Mouse (Mus musculus): ENCODE measurements at regions not wholly inside any gene's neighbourhood (a gene's known extent, or its start where the extent isn't known, plus 50 kb on each side); places are given as distances from the start of the nearest gene placed in this dataset.
A peak's percentile ranks its signal among the peaks of the same experiment; 100 is the strongest.

DNA sequence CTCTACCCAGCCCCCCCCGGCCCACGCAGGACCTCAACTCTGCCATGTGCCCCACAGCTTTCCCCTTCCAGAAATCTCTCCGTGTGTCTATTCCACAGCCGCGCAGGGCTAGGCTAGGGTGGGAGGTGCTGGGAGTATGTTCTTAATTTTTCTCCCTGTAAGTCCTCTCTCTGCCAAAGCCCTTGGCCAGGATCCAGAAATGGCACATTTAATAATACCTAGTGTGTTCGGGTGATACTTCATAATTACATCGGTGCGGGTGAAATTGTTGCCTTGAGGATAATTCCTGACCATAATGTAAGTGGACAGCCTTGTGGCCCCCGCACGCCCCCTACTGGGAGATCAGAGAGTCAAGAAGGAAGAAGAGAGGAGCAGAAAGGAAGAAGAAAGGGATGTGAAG lies 1093.5 kb downstream of the Mrps31 start:
- H3K27me3 ChIP-seq (replicated peaks; ENCODE audit: control insufficient read depth, insufficient read depth, low read length): 0 out of 2 replicates have a peak, but pooled peaks cover 3% of the 10 kb centered on the region
- no peak overlapping the region for H3K4me3 ChIP-seq (ENCODE audit: low read depth, low read length)
- peak overlapping the region; percentile 22; the same call in 1 of the 2 replicates for H3K4me2 ChIP-seq (replicated peaks; ENCODE audit: low read depth)
- WGBS: 44% methylated on average over 10 of the region's 10 CpGs
- no peak overlapping the region for H3K27ac ChIP-seq (ENCODE audit: low read depth, low read length)
- ATAC-seq: no peak
- H3K9ac ChIP-seq (ENCODE audit: low read depth, low read length): no peak overlapping the region
- no peaks in the 10 kb centered on the region for H3K4me1 ChIP-seq (replicated peaks; ENCODE audit: control insufficient read depth, insufficient read depth, low read length)
- no peaks in the 10 kb centered on the region for H3K36me3 ChIP-seq (ENCODE audit: control insufficient read depth, insufficient read depth)
- peak; percentile 73 for TF ChIP-seq CTCF (IDR thresholded peaks at IDR 0.05; ENCODE audit: low read depth)
- H3K9me3 ChIP-seq (ENCODE audit: control insufficient read depth): no peaks in the 10 kb centered on the region

DNA sequence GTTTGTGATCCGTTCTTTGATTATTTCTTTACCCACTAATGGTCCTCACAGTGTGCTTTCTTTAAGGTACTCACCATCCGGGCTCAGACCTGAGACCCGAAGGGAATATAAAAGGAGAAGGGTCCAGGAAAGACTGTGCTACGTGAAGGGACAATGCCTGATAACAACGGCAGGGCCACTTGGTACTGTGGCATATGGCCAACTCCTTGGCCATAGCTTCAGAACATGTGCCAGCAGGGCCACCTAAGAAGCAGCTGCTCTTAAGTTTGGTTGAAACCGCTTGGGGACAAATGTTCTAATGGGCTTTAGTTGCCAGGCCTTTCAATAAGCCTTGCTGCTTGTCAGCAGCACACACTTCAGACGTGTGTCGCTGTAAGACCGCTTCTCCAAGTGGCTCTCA lies 1094.1 kb downstream of the Mrps31 start:
- no peak overlapping the region for H3K4me3 ChIP-seq (ENCODE audit: low read depth, low read length)
- H3K9me3 ChIP-seq (ENCODE audit: control insufficient read depth): no peaks in the 10 kb centered on the region
- no peaks in the 10 kb centered on the region for H3K36me3 ChIP-seq (ENCODE audit: control insufficient read depth, insufficient read depth)
- 0 out of 2 replicates have a peak, but pooled peaks cover 3% of the 10 kb centered on the region for H3K27me3 ChIP-seq (replicated peaks; ENCODE audit: control insufficient read depth, insufficient read depth, low read length)
- H3K4me2 ChIP-seq (replicated peaks; ENCODE audit: low read depth): no peak overlapping the region
- H3K9ac ChIP-seq (ENCODE audit: low read depth, low read length): no peak overlapping the region
- H3K4me1 ChIP-seq (replicated peaks; ENCODE audit: control insufficient read depth, insufficient read depth, low read length): no peaks in the 10 kb centered on the region
- no peak overlapping the region for H3K27ac ChIP-seq (ENCODE audit: low read depth, low read length)
- 85% methylated on average over 9 of the region's 9 CpGs for WGBS
- TF ChIP-seq CTCF (IDR thresholded peaks at IDR 0.05; ENCODE audit: low read depth): no peak
- no peak for ATAC-seq

DNA sequence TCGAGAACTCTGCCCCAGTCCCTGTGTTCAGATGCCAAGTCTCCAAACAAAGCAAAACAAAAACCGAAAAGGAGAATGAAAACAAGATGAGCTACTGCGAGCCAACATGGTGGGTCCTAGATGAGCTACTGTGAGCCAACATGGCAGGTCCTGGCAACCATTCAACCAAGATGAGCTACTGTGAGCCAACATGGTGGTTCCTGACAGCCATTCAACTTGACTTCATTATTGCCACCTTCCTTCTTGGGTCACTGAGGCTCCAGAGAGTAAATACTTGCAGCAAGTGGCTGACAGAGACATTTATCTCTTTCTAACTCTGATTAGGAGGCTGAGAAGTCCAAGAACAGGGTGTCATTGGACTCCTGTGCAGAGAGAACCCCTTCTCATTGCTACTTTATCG lies 1094.8 kb downstream of the Mrps31 start:
- Histone ChIP-seq H3K4me3 (ENCODE audit: low read depth, low read length) (no peak overlapping the region), H3K27me3 (replicated peaks; ENCODE audit: control insufficient read depth, insufficient read depth, low read length) (0 out of 2 replicates have a peak, but pooled peaks cover 3% of the 10 kb centered on the region), H3K9ac (ENCODE audit: low read depth, low read length) (no peak overlapping the region), H3K9me3 (ENCODE audit: control insufficient read depth) (no peaks in the 10 kb centered on the region), H3K4me1 (replicated peaks; ENCODE audit: control insufficient read depth, insufficient read depth, low read length) (no peaks in the 10 kb centered on the region), H3K36me3 (ENCODE audit: control insufficient read depth, insufficient read depth) (no peaks in the 10 kb centered on the region), H3K27ac (ENCODE audit: low read depth, low read length) (no peak overlapping the region), H3K4me2 (replicated peaks; ENCODE audit: low read depth) (no peak overlapping the region)
- no peak for ATAC-seq
- WGBS: 92% methylated on average over 4 of the region's 4 CpGs
- no peak for TF ChIP-seq CTCF (IDR thresholded peaks at IDR 0.05; ENCODE audit: low read depth)

DNA sequence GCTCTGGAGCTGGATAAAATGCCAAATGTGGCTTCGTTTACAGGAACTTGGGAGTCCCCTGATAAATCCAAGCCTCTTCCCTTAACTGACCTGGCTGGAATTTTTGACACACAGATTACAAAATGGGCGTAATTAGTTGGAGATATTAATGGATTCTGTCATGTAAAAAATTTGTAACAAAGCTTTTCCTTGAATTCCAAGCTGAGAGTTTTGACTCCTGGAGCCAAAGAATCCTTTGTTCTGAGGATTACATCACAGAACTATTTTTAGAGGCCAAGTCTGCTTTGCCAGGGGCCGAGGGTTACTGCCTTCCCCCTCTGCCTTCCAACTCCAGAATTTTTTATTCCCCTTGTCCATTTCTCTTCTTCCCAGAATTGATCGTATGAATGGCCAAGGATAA lies 1096.5 kb downstream of the Mrps31 start:
- no peaks in the 10 kb centered on the region for H3K9me3 ChIP-seq (ENCODE audit: control insufficient read depth)
- 55% methylated on average over 4 of the region's 4 CpGs for WGBS
- no peak for ATAC-seq
- H3K4me1 ChIP-seq (replicated peaks; ENCODE audit: control insufficient read depth, insufficient read depth, low read length): no peaks in the 10 kb centered on the region
- H3K4me3 ChIP-seq (ENCODE audit: low read depth, low read length): no peak overlapping the region
- 0 out of 2 replicates have a peak, but pooled peaks cover 3% of the 10 kb centered on the region for H3K27me3 ChIP-seq (replicated peaks; ENCODE audit: control insufficient read depth, insufficient read depth, low read length)
- H3K36me3 ChIP-seq (ENCODE audit: control insufficient read depth, insufficient read depth): no peaks in the 10 kb centered on the region
- no peak overlapping the region for H3K4me2 ChIP-seq (replicated peaks; ENCODE audit: low read depth)
- TF ChIP-seq CTCF (IDR thresholded peaks at IDR 0.05; ENCODE audit: low read depth): no peak
- H3K27ac ChIP-seq (ENCODE audit: low read depth, low read length): no peak overlapping the region
- H3K9ac ChIP-seq (ENCODE audit: low read depth, low read length): no peak overlapping the region

DNA sequence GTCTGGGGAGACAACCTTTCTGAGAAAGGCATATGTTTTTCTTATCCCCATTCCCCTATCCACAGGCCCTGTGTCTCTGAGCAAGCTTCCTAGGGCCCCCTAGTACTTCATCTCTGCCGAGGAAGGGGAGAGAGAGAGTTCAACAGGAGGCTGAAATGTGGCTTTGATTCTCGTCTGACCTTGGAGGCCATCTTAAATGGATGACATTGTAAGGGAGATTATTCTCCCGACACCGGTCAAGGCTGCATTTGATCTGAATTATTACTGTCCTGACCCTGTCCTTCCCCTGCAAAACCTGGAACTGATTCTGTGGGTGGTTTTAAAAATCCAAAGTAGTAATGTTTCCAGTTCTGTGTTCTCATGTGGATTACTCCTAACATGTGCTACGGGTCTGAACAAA lies 1098.9 kb downstream of the Mrps31 start:
- Histone ChIP-seq H3K4me3 (ENCODE audit: low read depth, low read length) (no peak overlapping the region), H3K9ac (ENCODE audit: low read depth, low read length) (no peak overlapping the region), H3K27ac (ENCODE audit: low read depth, low read length) (no peak overlapping the region), H3K9me3 (ENCODE audit: control insufficient read depth) (no peaks in the 10 kb centered on the region), H3K4me2 (replicated peaks; ENCODE audit: low read depth) (no peak overlapping the region), H3K27me3 (replicated peaks; ENCODE audit: control insufficient read depth, insufficient read depth, low read length) (0 out of 2 replicates have a peak, but pooled peaks cover 3% of the 10 kb centered on the region), H3K36me3 (ENCODE audit: control insufficient read depth, insufficient read depth) (no peaks in the 10 kb centered on the region), H3K4me1 (replicated peaks; ENCODE audit: control insufficient read depth, insufficient read depth, low read length) (no peaks in the 10 kb centered on the region)
- WGBS: 77% methylated on average over 5 of the region's 5 CpGs
- TF ChIP-seq CTCF (IDR thresholded peaks at IDR 0.05; ENCODE audit: low read depth): no peak
- ATAC-seq: no peak

DNA sequence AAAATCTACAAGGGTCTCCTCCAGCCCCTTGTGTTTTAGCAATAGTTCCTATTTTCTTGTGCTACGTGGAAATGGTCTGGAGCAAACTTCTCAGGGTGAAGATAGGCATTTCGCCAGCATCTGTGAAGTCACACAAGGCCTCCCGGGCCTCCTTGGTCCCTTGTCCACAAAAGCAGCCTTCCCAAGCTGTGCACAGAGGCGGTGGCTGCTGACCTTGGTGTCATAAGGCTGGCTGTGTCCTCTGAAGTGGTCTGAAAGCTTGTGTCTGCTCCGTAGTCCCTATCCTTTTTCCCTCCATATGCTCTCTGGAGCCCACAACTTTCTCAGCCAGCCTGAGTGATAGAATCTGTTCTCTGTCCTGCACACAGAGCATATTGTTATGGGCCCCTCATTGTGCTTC lies 1099.4 kb downstream of the Mrps31 start:
- Histone ChIP-seq H3K4me2 (replicated peaks; ENCODE audit: low read depth) (no peak overlapping the region), H3K4me3 (ENCODE audit: low read depth, low read length) (no peak overlapping the region), H3K27me3 (replicated peaks; ENCODE audit: control insufficient read depth, insufficient read depth, low read length) (0 out of 2 replicates have a peak, but pooled peaks cover under 1% of the 10 kb centered on the region), H3K9ac (ENCODE audit: low read depth, low read length) (no peak overlapping the region), H3K36me3 (ENCODE audit: control insufficient read depth, insufficient read depth) (no peaks in the 10 kb centered on the region), H3K27ac (ENCODE audit: low read depth, low read length) (no peak overlapping the region), H3K9me3 (ENCODE audit: control insufficient read depth) (no peaks in the 10 kb centered on the region), H3K4me1 (replicated peaks; ENCODE audit: control insufficient read depth, insufficient read depth, low read length) (no peaks in the 10 kb centered on the region)
- WGBS: 66% methylated on average over 5 of the region's 5 CpGs
- no peak for TF ChIP-seq CTCF (IDR thresholded peaks at IDR 0.05; ENCODE audit: low read depth)
- ATAC-seq: no peak

DNA sequence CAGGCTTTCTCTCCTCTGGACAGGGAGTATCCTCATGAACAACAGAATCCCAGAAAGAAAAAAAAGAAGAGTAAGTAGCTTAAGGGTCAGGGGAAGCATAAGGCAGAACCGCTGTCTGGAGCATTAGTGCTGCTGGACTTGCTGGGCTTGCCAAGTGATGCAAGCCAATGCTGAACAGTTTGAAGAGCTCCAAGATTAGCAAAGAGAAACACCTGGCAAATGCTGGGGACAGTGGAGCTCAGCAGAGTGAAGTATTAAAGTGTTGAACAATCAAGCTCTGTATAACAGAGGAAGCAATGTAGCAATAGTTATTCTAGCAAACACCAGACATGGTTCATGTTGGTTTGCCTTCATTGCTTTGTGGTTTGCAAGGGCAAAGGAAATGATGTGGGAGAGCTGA lies 1100.1 kb downstream of the Mrps31 start:
- no peaks in the 10 kb centered on the region for H3K9me3 ChIP-seq (ENCODE audit: control insufficient read depth)
- no peaks in the 10 kb centered on the region for H3K36me3 ChIP-seq (ENCODE audit: control insufficient read depth, insufficient read depth)
- no peak for TF ChIP-seq CTCF (IDR thresholded peaks at IDR 0.05; ENCODE audit: low read depth)
- H3K27me3 ChIP-seq (replicated peaks; ENCODE audit: control insufficient read depth, insufficient read depth, low read length): no peaks in the 10 kb centered on the region
- no peaks in the 10 kb centered on the region for H3K4me1 ChIP-seq (replicated peaks; ENCODE audit: control insufficient read depth, insufficient read depth, low read length)
- WGBS: 73% methylated on average over 1 of the region's 1 CpGs
- no peak overlapping the region for H3K27ac ChIP-seq (ENCODE audit: low read depth, low read length)
- H3K4me2 ChIP-seq (replicated peaks; ENCODE audit: low read depth): no peak overlapping the region
- no peak overlapping the region for H3K9ac ChIP-seq (ENCODE audit: low read depth, low read length)
- ATAC-seq: no peak
- no peak overlapping the region for H3K4me3 ChIP-seq (ENCODE audit: low read depth, low read length)
